ENCODE assay signal across 11 mouse cellular contexts in the genomic region with DNA sequence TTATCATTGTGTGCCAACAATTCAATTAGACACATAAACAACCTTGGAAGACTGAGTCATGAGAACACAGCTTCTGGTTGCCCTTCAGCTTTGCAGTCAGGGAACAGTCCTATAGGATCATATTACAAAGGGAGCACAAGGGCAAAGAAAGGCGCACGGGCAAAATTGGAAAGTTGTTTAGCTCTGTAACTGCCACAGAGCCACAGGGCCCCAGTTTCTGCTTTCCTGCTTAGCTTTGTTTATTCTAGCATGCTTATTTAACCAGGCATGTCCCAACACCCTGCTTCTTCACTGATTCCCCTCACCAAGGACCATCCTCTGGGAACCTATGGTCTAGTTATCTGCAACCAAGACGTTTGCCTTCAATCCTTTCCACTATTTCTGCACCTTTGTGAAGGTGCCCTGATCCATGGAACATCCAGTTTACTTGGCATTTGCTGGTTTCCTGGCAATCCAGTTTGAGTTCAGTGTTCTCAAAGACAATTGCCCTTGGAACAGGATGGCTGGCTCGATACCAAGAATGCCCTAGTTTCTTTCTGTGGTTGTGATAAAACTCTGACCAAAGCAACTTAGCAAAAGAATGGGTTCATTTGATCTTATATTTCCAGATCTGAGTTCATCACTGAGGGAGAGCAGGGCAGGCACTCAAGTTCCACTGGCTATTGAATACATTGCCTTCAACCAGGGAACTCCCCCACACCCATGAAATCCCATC.
DNase-seq lines count a peak whose midpoint lies in the region; ATAC-seq lines count a peak whose summit lies in the region.
"Had no signal": no experiment of that assay in that cellular context is flagged by ENCODE, and none has a peak within 500 bp of the region (broad histone marks: within the 10 kb centered on the region; RNA-seq: fewer than 3 reads in every experiment).

No protein-coding gene starts in this region.

- no peak overlapping the region for H3K27ac ChIP-seq in midbrain, embryonic 13.5 days
- H3K27ac ChIP-seq: forebrain, embryonic 10.5 days; hindbrain, embryonic 10.5 days; macrophage had no signal

- 54% methylated on average over 4 of the region's 4 CpGs for WGBS in midbrain, embryonic 13.5 days

- no peak overlapping the region for H3K4me3 ChIP-seq in midbrain, embryonic 13.5 days (replicated peaks)
- H3K4me3 ChIP-seq: forebrain, embryonic 10.5 days; hindbrain, embryonic 10.5 days had no signal

- ATAC-seq in midbrain, embryonic 13.5 days: no peak

- intact Hi-C loops in heart, postnatal 10 days (cut with DNase I): no loop called here

- H3K4me1 ChIP-seq in midbrain, embryonic 13.5 days (replicated peaks): no peaks in the 10 kb centered on the region

- no peaks in the 10 kb centered on the region for H3K9me3 ChIP-seq in midbrain, embryonic 13.5 days
- H3K9me3 ChIP-seq: forebrain, embryonic 10.5 days; hindbrain, embryonic 10.5 days had no signal

- H3K36me3 ChIP-seq in midbrain, embryonic 13.5 days: no peaks in the 10 kb centered on the region
- H3K36me3 ChIP-seq: forebrain, embryonic 10.5 days; hindbrain, embryonic 10.5 days had no signal

- H3K9ac ChIP-seq in midbrain, embryonic 13.5 days (replicated peaks): no peak overlapping the region

- no peaks in the 10 kb centered on the region for H3K27me3 ChIP-seq in midbrain, embryonic 13.5 days

- no peak overlapping the region for H3K4me2 ChIP-seq in midbrain, embryonic 13.5 days (replicated peaks)

- DNase-seq in ovary, adult 18-20 months (ENCODE audit: low spot score): peak; percentile 55
- no peak for DNase-seq in ovary, postnatal 10 days (ENCODE audit: low spot score)
- DNase-seq in adrenal gland, postnatal 4 days (ENCODE audit: low spot score in 2 of 2): peak; percentile 5 to 6
- peak; percentile 23 to 34 for DNase-seq in heart, postnatal 10 days
- peak; percentile 8 for DNase-seq in testis, postnatal 14 days (ENCODE audit: low spot score)
- no peak for DNase-seq in layer of hippocampus, postnatal 36 days
- DNase-seq: cerebellum, adult 11-12 months had no signal

Comparison
In these comparisons a context has a peak if more than half of its experiments do, and no peak if none do; other contexts are left out.
1. DNase-seq: peak in ovary, adult 18-20 months (single experiment), adrenal gland, postnatal 4 days (2 of 2), heart, postnatal 10 days (2 of 2) and testis, postnatal 14 days (single experiment); none in ovary, postnatal 10 days (single experiment) and layer of hippocampus, postnatal 36 days (0 of 2).